Mouse (Mus musculus): Measurements from ENCODE around the gene Nme3. TPM values are rescaled to one million over a fixed set of nuclear protein-coding genes. Genes with fewer than 3 reads are reported as not detected.

Gene Nme3
- polyA plus RNA-seq, 1 experiment: 9.3 TPM

GRCm38 (mm10) chr17:24899153-24899552 is 2.9 kb downstream of the Nme3 start:
- H3K4me3 ChIP-seq (ENCODE audit: control insufficient read depth, low read depth, low read length): no peak overlapping the region
- TF ChIP-seq CTCF (IDR thresholded peaks at IDR 0.05; ENCODE audit: control insufficient read depth, insufficient read depth, insufficient replicate concordance, low read depth, low read length) (no peak), POLR2A (IDR thresholded peaks at IDR 0.05; ENCODE audit: control insufficient read depth, low read depth, low read length) (no peak)
- no peaks in the 10 kb centered on the region; the same call in none of the 2 replicates for H3K36me3 ChIP-seq (ENCODE audit: control insufficient read depth, insufficient read depth, low read length)
- no peaks in the 10 kb centered on the region for H3K27me3 ChIP-seq (ENCODE audit: control insufficient read depth, insufficient read depth, low read length)
- H3K27ac ChIP-seq (ENCODE audit: control insufficient read depth, insufficient read depth, low read depth, low read length): no peak overlapping the region
- peaks cover 18% of the 10 kb centered on the region for H3K4me1 ChIP-seq (ENCODE audit: control insufficient read depth, insufficient read depth, low read length)

GRCm38 (mm10) chr17:24900014-24900413 is 3.7 kb downstream of the Nme3 start:
- H3K36me3 ChIP-seq (ENCODE audit: control insufficient read depth, insufficient read depth, low read length): peaks cover 3% of the 10 kb centered on the region
- H3K4me3 ChIP-seq (ENCODE audit: control insufficient read depth, low read depth, low read length): no peak overlapping the region
- H3K4me1 ChIP-seq (ENCODE audit: control insufficient read depth, insufficient read depth, low read length): peaks cover 15% of the 10 kb centered on the region
- H3K27ac ChIP-seq (ENCODE audit: control insufficient read depth, insufficient read depth, low read depth, low read length): no peak overlapping the region
- H3K27me3 ChIP-seq (ENCODE audit: control insufficient read depth, insufficient read depth, low read length): no peaks in the 10 kb centered on the region
- no peak for TF ChIP-seq POLR2A (IDR thresholded peaks at IDR 0.05; ENCODE audit: control insufficient read depth, low read depth, low read length)
- TF ChIP-seq CTCF (IDR thresholded peaks at IDR 0.05; ENCODE audit: control insufficient read depth, insufficient read depth, insufficient replicate concordance, low read depth, low read length): no peak

GRCm38 (mm10) chr17:24902124-24902523 is 5.8 kb downstream of the Nme3 start:
- no peaks in the 10 kb centered on the region for H3K27me3 ChIP-seq (ENCODE audit: control insufficient read depth, insufficient read depth, low read length)
- peaks cover 5% of the 10 kb centered on the region for H3K36me3 ChIP-seq (ENCODE audit: control insufficient read depth, insufficient read depth, low read length)
- H3K4me1 ChIP-seq (ENCODE audit: control insufficient read depth, insufficient read depth, low read length): peaks cover under 1% of the 10 kb centered on the region; the same call in 1 of the 2 replicates
- no peak overlapping the region for H3K4me3 ChIP-seq (ENCODE audit: control insufficient read depth, low read depth, low read length)
- TF ChIP-seq CTCF (IDR thresholded peaks at IDR 0.05; ENCODE audit: control insufficient read depth, insufficient read depth, insufficient replicate concordance, low read depth, low read length) (no peak), POLR2A (IDR thresholded peaks at IDR 0.05; ENCODE audit: control insufficient read depth, low read depth, low read length) (no peak)
- H3K27ac ChIP-seq (ENCODE audit: control insufficient read depth, insufficient read depth, low read depth, low read length): no peak overlapping the region

- Histone ChIP-seq H3K27me3 (ENCODE audit: control insufficient read depth, insufficient read depth, low read length) (no peaks in the 10 kb centered on the region), H3K4me1 (ENCODE audit: control insufficient read depth, insufficient read depth, low read length) (no peaks in the 10 kb centered on the region), H3K4me3 (ENCODE audit: control insufficient read depth, low read depth, low read length) (no peak overlapping the region), H3K27ac (ENCODE audit: control insufficient read depth, insufficient read depth, low read depth, low read length) (no peak overlapping the region), H3K36me3 (ENCODE audit: control insufficient read depth, insufficient read depth, low read length) (peaks cover 5% of the 10 kb centered on the region)
- TF ChIP-seq CTCF (IDR thresholded peaks at IDR 0.05; ENCODE audit: control insufficient read depth, insufficient read depth, insufficient replicate concordance, low read depth, low read length) (no peak), POLR2A (IDR thresholded peaks at IDR 0.05; ENCODE audit: control insufficient read depth, low read depth, low read length) (no peak)
These were observed 6.6 kb downstream of the Nme3 start for GRCm38 (mm10) chr17:24902671-24903474.

GRCm38 (mm10) chr17:24903767-24904166 is 7.5 kb downstream of the Nme3 start:
- Histone ChIP-seq H3K4me1 (ENCODE audit: control insufficient read depth, insufficient read depth, low read length) (no peaks in the 10 kb centered on the region), H3K36me3 (ENCODE audit: control insufficient read depth, insufficient read depth, low read length) (peaks cover 5% of the 10 kb centered on the region), H3K27me3 (ENCODE audit: control insufficient read depth, insufficient read depth, low read length) (no peaks in the 10 kb centered on the region), H3K27ac (ENCODE audit: control insufficient read depth, insufficient read depth, low read depth, low read length) (no peak overlapping the region), H3K4me3 (ENCODE audit: control insufficient read depth, low read depth, low read length) (no peak overlapping the region)
- TF ChIP-seq CTCF (IDR thresholded peaks at IDR 0.05; ENCODE audit: control insufficient read depth, insufficient read depth, insufficient replicate concordance, low read depth, low read length): no peak
- no peak for TF ChIP-seq POLR2A (IDR thresholded peaks at IDR 0.05; ENCODE audit: control insufficient read depth, low read depth, low read length)

- Histone ChIP-seq H3K27ac (ENCODE audit: control insufficient read depth, insufficient read depth, low read depth, low read length) (no peak overlapping the region), H3K36me3 (ENCODE audit: control insufficient read depth, insufficient read depth, low read length) (peaks cover 9% of the 10 kb centered on the region), H3K27me3 (ENCODE audit: control insufficient read depth, insufficient read depth, low read length) (no peaks in the 10 kb centered on the region), H3K4me1 (ENCODE audit: control insufficient read depth, insufficient read depth, low read length) (no peaks in the 10 kb centered on the region), H3K4me3 (ENCODE audit: control insufficient read depth, low read depth, low read length) (no peak overlapping the region)
- TF ChIP-seq CTCF (IDR thresholded peaks at IDR 0.05; ENCODE audit: control insufficient read depth, insufficient read depth, insufficient replicate concordance, low read depth, low read length): no peak
- no peak for TF ChIP-seq POLR2A (IDR thresholded peaks at IDR 0.05; ENCODE audit: control insufficient read depth, low read depth, low read length)
These were observed 11.3 kb downstream of the Nme3 start for GRCm38 (mm10) chr17:24907591-24907990.

GRCm38 (mm10) chr17:24913984-24914383 is 17.7 kb downstream of the Nme3 start:
- Histone ChIP-seq H3K4me1 (ENCODE audit: control insufficient read depth, insufficient read depth, low read length) (no peaks in the 10 kb centered on the region), H3K36me3 (ENCODE audit: control insufficient read depth, insufficient read depth, low read length) (peaks cover 7% of the 10 kb centered on the region), H3K27me3 (ENCODE audit: control insufficient read depth, insufficient read depth, low read length) (no peaks in the 10 kb centered on the region), H3K4me3 (ENCODE audit: control insufficient read depth, low read depth, low read length) (no peak overlapping the region), H3K27ac (ENCODE audit: control insufficient read depth, insufficient read depth, low read depth, low read length) (no peak overlapping the region)
- TF ChIP-seq CTCF (IDR thresholded peaks at IDR 0.05; ENCODE audit: control insufficient read depth, insufficient read depth, insufficient replicate concordance, low read depth, low read length): no peak
- TF ChIP-seq POLR2A (IDR thresholded peaks at IDR 0.05; ENCODE audit: control insufficient read depth, low read depth, low read length): no peak
